Mouse (Mus musculus) 3T3-L1 (cell line): ENCODE results near the gene Msmp.
"Not testable (repeated sequence)": the region's sequence is repeated elsewhere in the genome, so short reads cannot be mapped to it uniquely, and the experiment has no call there.

Experiments
- DNase-seq: peaks from one replicate; pipeline ENCODE4 v3.0.0-alpha.2; 2015; ENCODE audit warnings: low read depth, low spot score

Msmp gene

DNA sequence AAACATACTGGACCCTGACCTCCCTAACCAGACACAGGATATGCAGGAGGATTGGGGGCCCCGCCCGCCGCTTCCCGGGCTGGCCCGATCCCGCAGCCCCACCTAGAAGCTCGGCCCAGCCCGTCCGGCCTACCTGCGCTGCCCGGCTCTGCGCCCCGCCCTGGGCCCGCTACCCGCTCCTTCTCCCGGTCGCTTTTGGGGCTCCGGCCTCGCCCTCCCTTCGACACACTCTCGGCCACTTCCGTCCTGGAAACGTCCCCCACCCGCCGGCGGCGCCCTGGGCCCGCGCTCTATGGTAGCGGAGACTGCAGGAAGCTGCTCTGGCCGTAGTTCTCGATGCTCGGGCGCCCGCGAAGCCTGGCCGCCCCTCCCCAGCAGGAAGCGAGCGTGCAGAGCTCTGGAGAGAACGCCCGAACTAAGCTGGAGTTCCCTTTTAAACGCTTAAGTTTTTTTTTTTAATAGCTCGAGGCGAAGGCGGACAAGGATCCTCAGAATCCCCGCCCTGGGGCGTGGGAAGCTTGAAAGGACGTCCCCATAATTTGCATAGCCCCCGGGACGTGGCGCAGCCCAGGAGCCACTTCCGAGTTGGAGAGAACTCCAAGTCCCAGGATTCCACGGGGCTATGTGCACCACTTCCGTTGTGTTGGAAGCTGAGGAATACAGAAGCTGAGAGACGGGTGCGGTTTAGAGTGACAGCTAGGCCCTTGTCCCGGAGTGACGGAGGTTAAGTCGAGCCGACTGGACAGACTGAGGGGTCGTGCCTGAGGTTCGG lies 22.1 kb downstream of the Msmp start, which contains the start of the genes Creb3 and Tln1:
Creb3 (plus strand) TSS at position 336 of the 772 bp plus-strand sequence.
Tln1 (minus strand) TSS at position 695 of the 772 bp plus-strand sequence.
- DNase-seq: peak; percentile 99

DNA sequence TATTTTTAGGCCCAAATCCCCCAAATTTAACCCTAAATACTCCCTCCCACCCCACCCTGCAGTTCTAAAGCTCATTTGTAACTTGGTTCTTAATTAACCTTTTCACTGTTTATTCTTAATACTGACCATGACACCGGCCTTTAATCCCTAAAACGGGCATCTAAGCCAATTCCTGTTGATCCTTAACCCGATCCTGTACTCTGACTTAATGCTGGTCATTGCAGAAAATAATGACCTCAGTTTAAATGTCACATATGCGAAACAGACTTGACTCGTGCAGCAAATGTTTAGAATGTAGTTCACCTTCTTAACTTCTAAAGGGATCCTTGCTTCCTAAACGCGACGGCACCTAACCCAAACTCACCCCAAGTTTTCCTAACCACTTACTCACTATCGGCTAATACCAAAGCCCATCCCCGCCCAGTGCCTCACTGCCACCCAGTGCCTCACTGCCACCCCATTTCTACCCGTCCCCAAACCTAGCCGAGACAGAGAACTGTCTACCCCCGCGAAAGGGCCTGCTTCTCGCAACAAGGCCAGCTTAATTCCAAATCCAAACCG lies 22.8 kb downstream of the Msmp start:
- DNase-seq: no peak

DNA sequence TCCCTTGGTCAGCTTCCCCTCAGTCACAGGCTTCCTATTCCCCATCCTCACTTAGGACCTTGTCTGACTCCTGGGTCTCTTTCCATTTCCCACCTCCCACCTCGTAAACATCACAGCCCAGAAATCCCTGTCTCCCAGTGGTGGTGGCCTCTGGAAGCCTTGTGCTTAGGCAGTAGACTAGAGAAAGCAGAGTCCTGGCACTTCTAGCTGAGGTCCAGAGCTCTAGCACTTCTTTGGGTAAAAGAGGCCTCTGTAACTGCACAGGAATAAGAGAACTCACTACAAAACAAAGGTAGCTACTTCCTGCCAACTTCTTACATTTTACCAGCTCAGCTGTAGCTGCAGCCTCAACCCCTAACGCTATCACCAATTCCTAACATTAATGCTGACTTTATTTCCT lies 23.3 kb downstream of the Msmp start:
- DNase-seq: peak; percentile 29

DNA sequence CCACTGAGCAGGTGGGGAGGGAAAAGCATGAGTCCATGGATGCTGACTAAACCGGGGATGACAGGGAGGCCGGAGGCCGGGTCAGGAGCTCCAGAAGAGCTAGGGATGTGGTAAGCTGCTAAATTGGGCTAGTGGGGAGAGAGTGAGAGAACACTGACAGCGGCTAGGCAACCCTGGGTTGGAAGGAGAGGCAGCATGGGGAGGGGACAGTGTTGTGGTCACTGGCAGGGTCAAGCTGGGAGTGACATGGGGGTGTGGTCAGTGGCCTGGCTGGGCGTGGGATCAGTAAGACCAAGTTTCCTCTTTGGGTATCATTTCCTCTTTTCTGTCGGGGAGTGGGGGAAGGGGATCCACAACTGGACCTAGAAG lies 24.1 kb downstream of the Msmp start:
- peak; percentile 69 for DNase-seq

DNA sequence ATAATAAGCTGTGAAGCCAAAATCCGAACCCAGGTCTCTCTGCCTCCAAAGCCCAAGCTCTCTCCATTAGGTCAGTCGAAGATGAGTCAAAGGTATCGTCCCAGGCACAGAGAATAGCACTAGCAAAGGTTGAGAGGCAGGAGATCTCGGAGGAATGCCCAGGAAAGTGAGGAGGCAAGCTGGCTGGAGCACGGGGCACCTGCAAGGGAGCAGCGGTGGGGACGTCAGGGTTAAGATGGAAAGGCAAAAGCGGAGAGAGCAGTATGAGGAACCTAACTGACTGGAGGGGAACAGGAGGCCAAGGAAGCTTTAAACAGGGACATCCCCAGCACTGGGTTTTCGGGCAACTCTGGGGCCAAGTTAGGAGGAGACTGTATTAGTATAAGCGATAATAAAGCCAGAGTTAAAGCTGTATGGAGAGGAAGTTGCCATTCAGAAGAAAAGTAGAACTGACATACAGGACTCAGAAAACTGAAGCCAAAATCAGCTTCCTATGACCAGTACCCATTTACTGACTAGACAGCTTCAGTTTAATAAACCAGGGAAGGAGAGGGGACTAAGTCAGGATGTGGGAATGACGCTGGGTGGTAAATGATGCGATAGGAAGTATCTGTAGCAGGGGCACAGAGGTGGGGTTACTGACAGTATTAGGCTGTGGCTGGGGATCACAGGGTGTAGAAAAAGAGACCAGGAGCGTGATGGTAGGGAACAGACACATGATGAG lies 24.6 kb downstream of the Msmp start:
- no peak for DNase-seq

DNA sequence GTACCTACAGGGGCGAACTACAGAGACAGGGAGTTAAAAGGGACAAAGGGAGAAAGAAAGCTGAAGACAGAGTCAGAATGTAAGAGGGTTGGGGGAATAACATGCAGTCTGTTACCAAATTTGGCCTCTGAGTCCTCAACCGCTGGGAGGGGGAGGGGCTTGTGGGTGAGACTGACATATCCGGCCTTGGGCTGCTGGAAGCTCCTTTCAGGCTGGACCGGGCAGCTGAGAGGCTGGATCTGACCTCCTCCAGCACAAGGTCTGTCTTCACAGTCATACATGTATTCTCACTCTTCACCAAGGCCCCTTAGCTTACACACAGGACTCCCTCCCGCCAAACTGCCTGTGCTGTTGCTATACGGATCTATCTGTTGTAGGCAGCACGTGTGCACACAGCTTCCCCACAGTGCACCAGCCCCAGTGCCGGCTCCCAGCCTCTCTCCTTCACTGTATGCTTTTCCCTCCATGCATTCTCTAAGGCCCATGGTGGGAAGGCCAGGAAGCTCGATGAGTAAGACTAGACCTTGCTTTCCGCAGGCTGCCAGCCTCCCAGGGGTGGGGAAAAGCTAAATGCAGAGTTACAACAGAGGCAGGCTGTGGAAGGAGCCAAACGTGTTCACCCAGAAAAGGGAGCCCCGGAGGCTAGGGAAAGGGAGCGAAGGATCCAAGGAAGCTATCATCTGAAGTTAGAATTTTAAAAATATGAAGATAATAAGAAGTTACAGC lies 25.5 kb downstream of the Msmp start:
- peak; percentile 91 for DNase-seq

DNA sequence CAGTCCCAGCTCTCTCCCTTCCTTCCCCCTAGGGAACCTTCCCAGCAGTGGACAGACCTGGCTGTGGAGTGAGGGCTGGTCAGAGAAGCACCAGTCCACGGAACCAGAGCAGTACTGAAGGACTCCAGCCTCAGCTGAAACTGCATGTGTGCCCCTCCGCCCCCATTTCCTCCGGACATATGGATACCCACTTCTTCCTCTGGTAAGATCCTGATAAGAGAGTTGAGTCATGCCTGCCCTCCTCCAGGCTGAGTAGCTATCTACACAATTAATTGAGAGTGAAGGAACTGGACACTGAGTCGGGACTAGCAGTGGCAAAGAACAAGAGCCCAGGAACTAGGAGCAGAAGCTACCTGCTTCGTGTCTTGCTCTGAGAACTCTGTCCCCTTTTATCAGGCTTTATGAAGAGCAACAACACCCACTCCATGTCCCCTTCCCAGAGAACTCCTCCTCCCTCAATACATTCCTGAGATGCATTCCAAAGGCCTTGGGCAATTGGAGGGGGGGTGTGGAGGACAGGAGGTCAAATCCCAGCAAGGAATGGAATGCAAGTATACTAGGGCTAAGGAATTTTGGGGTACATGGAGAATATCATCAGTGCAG lies 26.2 kb downstream of the Msmp start:
- DNase-seq: peak; percentile 84

DNA sequence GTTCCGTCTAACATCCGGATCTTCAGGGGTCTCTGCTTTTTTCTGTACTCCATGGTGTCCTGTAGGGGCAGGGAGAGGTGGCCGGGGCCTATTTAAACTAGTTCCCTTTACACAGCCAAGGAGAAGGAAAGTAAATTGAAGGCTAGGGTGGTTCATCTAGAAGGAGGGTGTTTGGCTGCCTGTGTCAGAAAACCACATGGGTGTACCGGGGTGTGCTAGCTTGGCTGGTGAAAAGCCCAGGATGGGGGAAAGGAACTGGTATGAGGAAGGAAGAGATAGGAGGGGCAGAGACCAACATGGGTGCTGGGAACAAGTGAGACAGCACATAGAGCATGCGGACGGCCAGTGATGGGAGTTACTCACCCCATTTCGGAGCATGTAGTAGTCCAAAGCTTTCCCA lies 28.4 kb downstream of the Msmp start:
- no peak for DNase-seq

DNA sequence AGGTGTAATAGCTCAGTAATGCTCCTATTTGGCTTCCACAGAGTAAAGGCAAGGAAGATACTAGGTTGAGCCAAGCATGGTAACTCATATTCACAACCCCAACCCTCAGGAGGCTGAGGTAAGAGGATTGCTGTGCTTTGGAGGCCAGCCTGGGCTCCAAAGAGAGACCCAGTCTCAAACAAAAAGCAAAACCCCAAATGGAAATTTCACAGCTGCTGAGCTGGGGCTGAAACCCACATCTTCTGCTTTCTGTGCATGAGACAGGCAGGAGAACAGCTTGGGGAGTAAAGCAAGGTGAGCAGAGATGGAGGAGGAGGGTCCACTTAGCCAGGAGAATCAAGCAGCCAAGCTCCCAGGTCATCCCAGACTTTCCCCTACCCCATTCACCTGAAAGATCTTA lies 30.4 kb downstream of the Msmp start:
- no peak for DNase-seq

DNA sequence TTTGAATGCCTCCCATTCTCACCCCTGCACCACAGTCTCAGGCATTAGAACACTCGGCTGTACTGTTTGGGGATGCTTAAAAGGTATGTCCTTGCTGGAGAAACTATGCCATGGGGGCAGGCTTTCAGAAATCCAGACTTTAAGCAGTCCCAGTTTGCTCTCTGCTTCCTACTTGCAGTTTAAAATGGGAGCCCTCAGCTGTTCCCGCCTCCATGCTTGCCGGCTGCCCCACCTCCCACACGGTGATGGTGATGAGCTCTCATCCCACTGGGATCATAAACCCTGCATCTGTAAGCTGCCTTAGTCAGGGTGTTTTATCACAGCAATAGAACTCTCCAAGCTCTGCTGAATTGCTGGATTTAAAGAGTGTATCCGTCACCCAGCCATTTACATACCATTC lies 31.9 kb downstream of the Msmp start:
- DNase-seq: no peak

DNA sequence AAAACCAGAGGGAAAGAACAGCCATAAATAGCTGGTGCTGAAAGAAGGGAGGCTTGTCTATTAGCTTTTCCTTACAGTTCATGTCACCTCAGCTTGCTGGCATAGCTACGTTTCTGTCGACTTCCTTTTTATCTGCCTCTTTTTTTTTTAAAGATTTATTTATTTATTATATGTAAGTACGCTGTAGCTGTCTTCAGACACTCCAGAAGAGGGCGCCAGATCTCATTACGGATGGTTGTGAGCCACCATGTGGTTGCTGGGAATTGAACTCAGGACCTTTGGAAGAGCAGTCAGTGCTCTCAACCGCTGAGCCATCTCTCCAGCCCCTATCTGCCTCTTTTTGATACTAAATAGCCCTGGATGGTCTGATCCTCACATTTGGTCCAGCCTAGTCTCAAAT lies 32.4 kb downstream of the Msmp start:
- not testable (repeated sequence) for DNase-seq

DNA sequence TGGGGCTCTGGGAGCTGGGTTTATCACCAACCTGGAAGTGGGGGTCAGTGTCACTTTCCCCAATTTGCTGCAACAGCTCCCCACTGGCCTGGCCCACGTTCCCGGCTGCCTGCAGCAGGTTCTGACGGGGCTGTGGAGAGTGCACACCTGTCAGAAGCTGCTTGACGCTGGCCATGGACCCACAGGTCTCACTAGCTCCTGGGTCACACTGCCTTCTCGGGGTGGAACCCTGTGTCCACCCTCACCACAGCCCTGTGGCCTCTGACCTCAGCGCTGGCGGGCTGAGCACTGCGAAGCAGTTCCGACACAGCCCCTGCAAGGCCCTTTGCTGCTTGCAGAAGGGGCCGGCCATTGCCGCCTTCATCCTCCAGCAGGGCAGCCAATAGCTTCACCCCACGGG lies 35.2 kb downstream of the Msmp start:
- no peak for DNase-seq

DNA sequence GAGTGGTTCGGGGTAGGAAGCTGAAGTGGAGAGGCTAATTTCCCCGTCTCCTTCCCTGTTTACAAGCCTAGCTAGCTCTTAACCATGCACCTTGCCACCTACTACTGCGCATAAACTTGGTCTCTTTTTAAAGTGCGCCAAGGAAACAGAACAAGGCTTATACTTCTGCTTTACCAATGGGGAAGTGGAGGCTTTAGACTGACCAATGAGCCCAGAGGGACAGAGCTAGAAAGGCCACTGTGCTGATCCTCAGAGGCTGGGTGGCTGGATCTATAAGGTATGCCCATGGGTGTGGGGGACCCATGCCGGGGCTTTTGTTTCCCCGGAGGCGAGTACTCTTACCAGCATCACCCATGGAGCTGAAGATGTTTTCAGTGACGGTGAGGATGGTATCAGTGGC lies 37.1 kb downstream of the Msmp start:
- DNase-seq: no peak

DNA sequence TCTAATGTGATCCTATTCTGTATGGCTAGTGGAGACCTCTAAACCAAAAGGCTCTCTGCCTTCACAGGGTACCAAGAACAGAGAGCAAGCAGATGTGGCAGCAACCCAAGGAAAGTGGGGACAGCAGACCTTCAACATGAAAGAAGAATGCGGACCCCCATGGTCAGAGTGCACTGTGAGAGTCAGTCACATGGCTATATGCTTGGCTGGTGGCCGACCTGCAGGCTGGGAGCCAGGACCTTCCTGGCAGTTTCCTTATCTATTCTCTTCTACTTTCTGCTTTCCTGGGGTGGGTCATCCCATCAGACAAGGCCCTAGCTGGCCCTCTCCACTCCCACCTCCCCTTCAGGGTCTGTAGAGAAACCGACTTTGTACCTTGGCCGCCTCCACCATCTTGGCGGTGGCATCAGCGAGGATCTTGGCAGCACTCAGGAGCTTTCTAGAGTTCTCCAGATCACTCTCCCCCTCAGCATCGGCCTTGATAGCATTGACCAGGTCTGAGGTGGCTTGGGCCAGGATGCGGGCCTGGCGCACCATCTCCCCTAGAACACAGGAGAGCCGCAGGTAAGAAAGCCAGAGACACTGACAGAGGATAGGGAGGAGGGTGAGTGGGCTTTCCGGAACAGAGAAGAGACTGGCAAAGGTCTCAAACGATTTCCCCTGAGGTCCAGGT lies 37.8 kb downstream of the Msmp start:
- DNase-seq: no peak

DNA sequence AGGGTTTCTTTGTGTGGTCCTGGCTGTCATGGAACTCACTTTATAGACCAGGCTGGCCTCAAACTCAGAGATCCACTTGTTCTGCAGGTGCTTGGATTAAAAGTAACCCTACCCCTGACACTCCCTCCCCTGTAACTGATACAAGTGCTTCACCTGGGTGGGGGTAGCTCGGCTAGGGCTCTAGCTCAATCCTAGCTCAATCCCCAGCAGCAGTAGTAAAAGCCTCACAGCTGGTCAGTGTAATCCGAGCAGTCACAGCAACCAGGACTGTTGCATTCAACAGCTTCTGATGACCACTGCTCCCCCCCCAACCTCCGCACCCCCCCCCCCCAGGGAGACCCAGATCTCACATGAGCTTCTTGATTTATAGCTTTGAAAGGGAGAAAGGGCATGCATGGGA lies 42.2 kb downstream of the Msmp start:
- no peak for DNase-seq

DNA sequence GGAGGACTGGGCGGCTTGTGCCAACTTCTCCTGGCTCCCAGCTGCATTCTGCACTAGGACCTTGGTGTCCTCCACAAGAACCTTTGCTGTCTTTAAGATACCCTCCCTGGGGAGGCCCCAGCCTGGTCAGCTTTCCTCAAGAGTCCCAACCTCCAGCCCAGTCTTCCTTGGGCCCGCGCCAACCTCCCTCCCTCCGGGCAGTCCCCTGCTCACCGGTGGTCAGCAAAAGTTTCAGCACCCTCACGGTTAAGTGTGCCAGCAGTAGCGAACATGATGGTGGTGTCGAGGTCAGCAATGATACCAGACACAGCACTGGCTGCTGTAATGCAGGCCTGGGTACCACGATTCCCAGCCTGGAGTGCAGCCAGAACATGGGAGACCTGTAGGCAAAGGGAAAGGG lies 48.3 kb downstream of the Msmp start:
- no peak for DNase-seq

DNA sequence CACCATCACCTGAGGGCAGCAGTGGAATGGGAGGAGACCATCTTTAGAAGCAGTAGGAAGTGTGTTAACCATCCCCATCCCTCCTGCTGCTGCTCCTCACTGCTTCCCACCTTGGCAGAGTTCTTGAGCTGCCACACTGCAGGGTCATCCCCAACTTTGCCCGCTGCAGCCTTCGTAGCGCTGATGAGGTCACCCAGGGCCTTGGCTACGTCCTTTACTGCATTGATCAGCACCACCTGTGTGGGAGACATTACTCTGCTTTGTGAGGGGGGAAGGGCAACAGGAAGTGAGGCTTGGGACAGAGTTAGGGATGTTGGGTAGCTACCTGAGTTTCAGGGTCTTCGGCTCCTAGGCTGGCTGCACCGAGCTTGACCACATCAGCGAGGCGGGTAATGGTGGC lies 48.7 kb downstream of the Msmp start:
- DNase-seq: no peak

DNA sequence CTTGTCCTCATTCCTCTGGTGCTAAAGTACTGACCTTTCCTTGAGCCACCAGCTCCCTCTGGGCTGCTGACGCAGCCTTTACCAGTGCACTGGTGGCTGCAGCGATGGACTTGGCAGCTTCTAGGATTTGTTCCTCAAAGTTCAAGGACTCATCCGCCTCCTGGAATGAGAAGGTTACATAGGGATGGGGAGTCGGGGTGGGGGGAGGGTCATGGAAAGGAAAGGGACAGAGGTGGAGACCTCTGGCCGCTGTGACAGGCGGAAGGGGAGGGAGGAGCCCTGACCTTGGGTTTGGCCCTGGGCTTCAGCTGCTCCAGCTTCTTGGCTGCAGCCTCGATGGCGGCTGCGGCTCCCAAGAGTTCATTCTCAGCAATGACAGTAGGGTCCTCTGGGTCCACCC lies 51.0 kb downstream of the Msmp start:
- DNase-seq: no peak
